Mouse (Mus musculus): ENCODE measurements around the gene Zfp715. TPM values are rescaled to one million over a fixed set of nuclear protein-coding genes. Genes with fewer than 3 reads are reported as not detected.

The Zfp715 gene
- polyA plus RNA-seq, 1 experiment from 2014 or later = 15.8 TPM

- H3K9ac ChIP-seq (ENCODE audit: low read length) = no peak overlapping the region
- H3K4me2 ChIP-seq (ENCODE audit: low read depth, low read length) = no peak overlapping the region
- ATAC-seq (ENCODE audit: low read depth) = no peak
- H3K4me3 ChIP-seq (ENCODE audit: low read length) = no peak overlapping the region
- H3K27me3 ChIP-seq (ENCODE audit: control insufficient read depth, insufficient read depth, low read depth, low read length) = no peaks in the 10 kb centered on the region
- H3K9me3 ChIP-seq (ENCODE audit: control insufficient read depth, low read length) = no peaks in the 10 kb centered on the region
- 63% methylated on average over 1 of the region's 1 CpGs for WGBS
- no peaks in the 10 kb centered on the region for H3K4me1 ChIP-seq (replicated peaks; ENCODE audit: control insufficient read depth, insufficient read depth, low read length)
- H3K36me3 ChIP-seq (ENCODE audit: control insufficient read depth, insufficient read depth, low read length) = no peaks in the 10 kb centered on the region
- no peak overlapping the region for H3K27ac ChIP-seq (ENCODE audit: low read length)
Measured at GRCm38 (mm10) chr7:43346571-43346970, 33.5 kb upstream of the Zfp715 start.

GRCm38 (mm10) chr7:43346148-43346547 is 33.1 kb upstream of the Zfp715 start:
- no peak overlapping the region for H3K27ac ChIP-seq (ENCODE audit: low read length)
- H3K9ac ChIP-seq (ENCODE audit: low read length) = no peak overlapping the region
- ATAC-seq (ENCODE audit: low read depth) = no peak
- no peaks in the 10 kb centered on the region for H3K9me3 ChIP-seq (ENCODE audit: control insufficient read depth, low read length)
- H3K27me3 ChIP-seq (ENCODE audit: control insufficient read depth, insufficient read depth, low read depth, low read length) = no peaks in the 10 kb centered on the region
- H3K4me3 ChIP-seq (ENCODE audit: low read length) = no peak overlapping the region
- H3K36me3 ChIP-seq (ENCODE audit: control insufficient read depth, insufficient read depth, low read length) = no peaks in the 10 kb centered on the region
- 64% methylated on average over 4 of the region's 4 CpGs for WGBS
- H3K4me2 ChIP-seq (ENCODE audit: low read depth, low read length) = no peak overlapping the region
- no peaks in the 10 kb centered on the region for H3K4me1 ChIP-seq (replicated peaks; ENCODE audit: control insufficient read depth, insufficient read depth, low read length)

GRCm38 (mm10) chr7:43344491-43344890 is 31.4 kb upstream of the Zfp715 start:
- no peaks in the 10 kb centered on the region for H3K9me3 ChIP-seq (ENCODE audit: control insufficient read depth, low read length)
- H3K9ac ChIP-seq (ENCODE audit: low read length) = no peak overlapping the region
- no peak for ATAC-seq (ENCODE audit: low read depth)
- H3K27me3 ChIP-seq (ENCODE audit: control insufficient read depth, insufficient read depth, low read depth, low read length) = no peaks in the 10 kb centered on the region
- no peaks in the 10 kb centered on the region for H3K4me1 ChIP-seq (replicated peaks; ENCODE audit: control insufficient read depth, insufficient read depth, low read length)
- H3K36me3 ChIP-seq (ENCODE audit: control insufficient read depth, insufficient read depth, low read length) = no peaks in the 10 kb centered on the region
- no peak overlapping the region for H3K4me2 ChIP-seq (ENCODE audit: low read depth, low read length)
- WGBS = 70% methylated on average over 4 of the region's 4 CpGs
- no peak overlapping the region for H3K27ac ChIP-seq (ENCODE audit: low read length)
- H3K4me3 ChIP-seq (ENCODE audit: low read length) = no peak overlapping the region

- no peak for ATAC-seq (ENCODE audit: low read depth)
- WGBS = 65% methylated on average over 2 of the region's 2 CpGs
- H3K4me2 ChIP-seq (ENCODE audit: low read depth, low read length) = no peak overlapping the region
Measured at GRCm38 (mm10) chr7:43344020-43344419, 30.9 kb upstream of the Zfp715 start.

GRCm38 (mm10) chr7:43343191-43343590 is 30.1 kb upstream of the Zfp715 start:
- no peak for ATAC-seq (ENCODE audit: low read depth)
- H3K27me3 ChIP-seq (ENCODE audit: control insufficient read depth, insufficient read depth, low read depth, low read length) = no peaks in the 10 kb centered on the region
- no peak overlapping the region for H3K27ac ChIP-seq (ENCODE audit: low read length)
- H3K36me3 ChIP-seq (ENCODE audit: control insufficient read depth, insufficient read depth, low read length) = no peaks in the 10 kb centered on the region
- H3K4me2 ChIP-seq (ENCODE audit: low read depth, low read length) = no peak overlapping the region
- H3K9ac ChIP-seq (ENCODE audit: low read length) = no peak overlapping the region
- no peak overlapping the region for H3K4me3 ChIP-seq (ENCODE audit: low read length)
- WGBS = 59% methylated on average over 5 of the region's 5 CpGs
- H3K9me3 ChIP-seq (ENCODE audit: control insufficient read depth, low read length) = no peaks in the 10 kb centered on the region
- no peaks in the 10 kb centered on the region for H3K4me1 ChIP-seq (replicated peaks; ENCODE audit: control insufficient read depth, insufficient read depth, low read length)

More at GRCm38 (mm10) chr7:43344020-43344419, 30.9 kb upstream of the Zfp715 start:
- H3K4me3 ChIP-seq (ENCODE audit: low read length) = no peak overlapping the region
- no peaks in the 10 kb centered on the region for H3K4me1 ChIP-seq (replicated peaks; ENCODE audit: control insufficient read depth, insufficient read depth, low read length)
- H3K27ac ChIP-seq (ENCODE audit: low read length) = no peak overlapping the region
- no peak overlapping the region for H3K9ac ChIP-seq (ENCODE audit: low read length)
- no peaks in the 10 kb centered on the region for H3K36me3 ChIP-seq (ENCODE audit: control insufficient read depth, insufficient read depth, low read length)
- H3K27me3 ChIP-seq (ENCODE audit: control insufficient read depth, insufficient read depth, low read depth, low read length) = no peaks in the 10 kb centered on the region
- no peaks in the 10 kb centered on the region for H3K9me3 ChIP-seq (ENCODE audit: control insufficient read depth, low read length)

- Histone ChIP-seq H3K4me3 (ENCODE audit: low read length) (no peak overlapping the region), H3K27ac (ENCODE audit: low read length) (no peak overlapping the region), H3K27me3 (ENCODE audit: control insufficient read depth, insufficient read depth, low read depth, low read length) (no peaks in the 10 kb centered on the region), H3K9me3 (ENCODE audit: control insufficient read depth, low read length) (no peaks in the 10 kb centered on the region), H3K4me2 (ENCODE audit: low read depth, low read length) (no peak overlapping the region), H3K9ac (ENCODE audit: low read length) (no peak overlapping the region), H3K36me3 (ENCODE audit: control insufficient read depth, insufficient read depth, low read length) (no peaks in the 10 kb centered on the region), H3K4me1 (replicated peaks; ENCODE audit: control insufficient read depth, insufficient read depth, low read length) (no peaks in the 10 kb centered on the region)
- WGBS = 78% methylated on average over 4 of the region's 4 CpGs
- no peak for ATAC-seq (ENCODE audit: low read depth)
Measured at GRCm38 (mm10) chr7:43340771-43341170, 27.7 kb upstream of the Zfp715 start.

- 42% methylated on average over 2 of the region's 2 CpGs for WGBS
- no peak for ATAC-seq (ENCODE audit: low read depth)
Measured at GRCm38 (mm10) chr7:43333899-43334298, 20.8 kb upstream of the Zfp715 start.

GRCm38 (mm10) chr7:43333203-43333602 is 20.1 kb upstream of the Zfp715 start:
- no peaks in the 10 kb centered on the region for H3K9me3 ChIP-seq (ENCODE audit: control insufficient read depth, low read length)
- 31% methylated on average over 5 of the region's 7 CpGs for WGBS
- no peak overlapping the region for H3K9ac ChIP-seq (ENCODE audit: low read length)
- no peaks in the 10 kb centered on the region for H3K36me3 ChIP-seq (ENCODE audit: control insufficient read depth, insufficient read depth, low read length)
- ATAC-seq (ENCODE audit: low read depth) = no peak
- H3K27ac ChIP-seq (ENCODE audit: low read length) = no peak overlapping the region
- H3K4me3 ChIP-seq (ENCODE audit: low read length) = no peak overlapping the region
- no peaks in the 10 kb centered on the region for H3K4me1 ChIP-seq (replicated peaks; ENCODE audit: control insufficient read depth, insufficient read depth, low read length)
- no peaks in the 10 kb centered on the region for H3K27me3 ChIP-seq (ENCODE audit: control insufficient read depth, insufficient read depth, low read depth, low read length)
- H3K4me2 ChIP-seq (ENCODE audit: low read depth, low read length) = no peak overlapping the region

More at GRCm38 (mm10) chr7:43333899-43334298, 20.8 kb upstream of the Zfp715 start:
- no peak overlapping the region for H3K9ac ChIP-seq (ENCODE audit: low read length)
- H3K4me3 ChIP-seq (ENCODE audit: low read length) = no peak overlapping the region
- H3K4me2 ChIP-seq (ENCODE audit: low read depth, low read length) = no peak overlapping the region
- no peak overlapping the region for H3K27ac ChIP-seq (ENCODE audit: low read length)
- no peaks in the 10 kb centered on the region for H3K4me1 ChIP-seq (replicated peaks; ENCODE audit: control insufficient read depth, insufficient read depth, low read length)
- no peaks in the 10 kb centered on the region for H3K36me3 ChIP-seq (ENCODE audit: control insufficient read depth, insufficient read depth, low read length)
- no peaks in the 10 kb centered on the region for H3K27me3 ChIP-seq (ENCODE audit: control insufficient read depth, insufficient read depth, low read depth, low read length)
- H3K9me3 ChIP-seq (ENCODE audit: control insufficient read depth, low read length) = no peaks in the 10 kb centered on the region

GRCm38 (mm10) chr7:43328101-43328500 is 15.0 kb upstream of the Zfp715 start:
- Histone ChIP-seq H3K4me2 (ENCODE audit: low read depth, low read length) (no peak overlapping the region), H3K4me3 (ENCODE audit: low read length) (no peak overlapping the region), H3K36me3 (ENCODE audit: control insufficient read depth, insufficient read depth, low read length) (no peaks in the 10 kb centered on the region), H3K9ac (ENCODE audit: low read length) (no peak overlapping the region), H3K9me3 (ENCODE audit: control insufficient read depth, low read length) (no peaks in the 10 kb centered on the region), H3K4me1 (replicated peaks; ENCODE audit: control insufficient read depth, insufficient read depth, low read length) (no peaks in the 10 kb centered on the region), H3K27me3 (ENCODE audit: control insufficient read depth, insufficient read depth, low read depth, low read length) (no peaks in the 10 kb centered on the region), H3K27ac (ENCODE audit: low read length) (no peak overlapping the region)
- ATAC-seq (ENCODE audit: low read depth) = no peak
- 46% methylated on average over 4 of the region's 4 CpGs for WGBS

GRCm38 (mm10) chr7:43326223-43326780 is 13.2 kb upstream of the Zfp715 start:
- no peak for ATAC-seq (ENCODE audit: low read depth)
- no peaks in the 10 kb centered on the region for H3K36me3 ChIP-seq (ENCODE audit: control insufficient read depth, insufficient read depth, low read length)
- WGBS = 53% methylated on average over 10 of the region's 10 CpGs

More at GRCm38 (mm10) chr7:43326223-43326780, 13.2 kb upstream of the Zfp715 start:
- no peak overlapping the region for H3K27ac ChIP-seq (ENCODE audit: low read length)
- H3K27me3 ChIP-seq (ENCODE audit: control insufficient read depth, insufficient read depth, low read depth, low read length) = no peaks in the 10 kb centered on the region
- H3K9ac ChIP-seq (ENCODE audit: low read length) = no peak overlapping the region
- no peak overlapping the region for H3K4me2 ChIP-seq (ENCODE audit: low read depth, low read length)
- H3K4me3 ChIP-seq (ENCODE audit: low read length) = no peak overlapping the region
- H3K4me1 ChIP-seq (replicated peaks; ENCODE audit: control insufficient read depth, insufficient read depth, low read length) = no peaks in the 10 kb centered on the region
- no peaks in the 10 kb centered on the region for H3K9me3 ChIP-seq (ENCODE audit: control insufficient read depth, low read length)

All from lung, embryonic 16.5 days (tissue).